Mouse (Mus musculus): ENCODE results near the gene Maml3. TPM values are rescaled to one million over a fixed set of nuclear protein-coding genes. Genes with fewer than 3 reads are reported as not detected.

Gene Maml3
- polyA plus RNA-seq, 1 experiment from 2014 or later = 6.1 TPM

DNA sequence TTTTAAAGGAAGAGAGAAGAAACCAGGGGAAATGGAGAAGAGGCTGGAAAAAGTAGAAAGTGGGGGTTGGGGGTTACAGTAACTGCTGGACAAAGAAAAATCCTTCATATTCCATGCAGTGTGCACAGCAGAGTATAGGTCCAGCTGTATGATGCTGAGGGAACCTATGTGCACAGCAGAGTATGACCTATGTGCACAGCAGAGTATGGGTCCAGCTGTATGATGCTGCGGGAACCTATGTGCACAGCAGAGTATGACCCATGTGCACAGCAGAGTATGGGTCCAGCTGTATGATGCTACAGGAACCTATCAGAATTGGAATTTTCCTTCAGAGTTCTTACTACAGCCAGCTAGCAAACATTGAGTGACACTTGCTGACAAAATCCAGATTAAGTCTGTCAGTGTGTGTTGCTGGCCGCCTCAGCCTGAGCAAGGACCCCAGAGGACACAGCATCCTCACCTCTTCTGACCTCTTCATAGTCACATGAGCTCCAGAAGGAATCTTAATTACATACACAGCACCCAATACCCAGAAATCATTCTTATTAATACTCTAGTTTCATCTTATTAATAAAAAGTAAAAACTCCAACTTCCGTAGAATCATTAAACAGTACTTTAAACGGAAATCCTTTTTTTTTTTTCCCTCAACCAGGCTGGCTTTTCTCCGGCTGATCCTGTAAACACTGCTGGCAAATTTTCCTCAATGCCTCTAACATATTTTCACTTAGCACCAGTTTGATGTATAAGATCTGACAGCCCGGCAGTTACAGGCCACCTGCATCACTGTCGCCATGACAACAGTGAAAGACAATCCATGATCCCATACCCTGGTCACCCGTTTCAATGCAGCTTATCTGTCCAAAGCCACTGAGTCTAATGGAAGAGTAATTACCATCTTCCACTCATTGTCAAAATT, 43.1 kb downstream of the Maml3 start:
- H3K4me1 ChIP-seq (ENCODE audit: control insufficient read depth, insufficient read depth, low read length) = peaks cover 24% of the 10 kb centered on the region
- DNase-seq (ENCODE audit: low spot score, missing footprints) = no peak

GRCm38 (mm10) chr3:52060886-52061285, 44.0 kb downstream of the Maml3 start:
- 96% methylated on average over 7 of the region's 7 CpGs for WGBS
- peaks cover 21% of the 10 kb centered on the region for H3K4me1 ChIP-seq (ENCODE audit: control insufficient read depth, insufficient read depth, low read length)
- no peak for DNase-seq (ENCODE audit: low spot score, missing footprints)

More for the DNA sequence above, 43.1 kb downstream of the Maml3 start:
- H3K27me3 ChIP-seq (ENCODE audit: control insufficient read depth, insufficient read depth, low read length) = no peaks in the 10 kb centered on the region
- peak overlapping the region; percentile 68 for H3K27ac ChIP-seq (ENCODE audit: low read depth, low read length)
- no peak overlapping the region; the same call in 1 of the 2 replicates for H3K9ac ChIP-seq (ENCODE audit: low read length)
- no peaks in the 10 kb centered on the region for H3K9me3 ChIP-seq (ENCODE audit: control insufficient read depth, low read length)
- peak overlapping the region; percentile 29; the same call in 1 of the 2 replicates for H3K4me2 ChIP-seq
- no peaks in the 10 kb centered on the region for H3K36me3 ChIP-seq (ENCODE audit: control insufficient read depth, insufficient read depth, low read length)
- no peak overlapping the region for H3K4me3 ChIP-seq (ENCODE audit: low read depth, low read length)
- 33% methylated on average over 8 of the region's 8 CpGs for WGBS
- ATAC-seq (ENCODE audit: low FRiP score) = peak; percentile 91

GRCm38 (mm10) chr3:52051801-52052200, 53.1 kb downstream of the Maml3 start:
- WGBS = 77% methylated on average over 2 of the region's 2 CpGs
- H3K9me3 ChIP-seq (ENCODE audit: control insufficient read depth, low read length) = peaks cover 4% of the 10 kb centered on the region; the same call in 1 of the 2 replicates

More at GRCm38 (mm10) chr3:52060886-52061285, 44.0 kb downstream of the Maml3 start:
- no peak overlapping the region for H3K9ac ChIP-seq (ENCODE audit: low read length)
- no peak for ATAC-seq (ENCODE audit: low FRiP score)
- H3K9me3 ChIP-seq (ENCODE audit: control insufficient read depth, low read length) = no peaks in the 10 kb centered on the region
- H3K27me3 ChIP-seq (ENCODE audit: control insufficient read depth, insufficient read depth, low read length) = no peaks in the 10 kb centered on the region
- H3K27ac ChIP-seq (ENCODE audit: low read depth, low read length) = no peak overlapping the region
- no peak overlapping the region for H3K4me2 ChIP-seq
- H3K36me3 ChIP-seq (ENCODE audit: control insufficient read depth, insufficient read depth, low read length) = no peaks in the 10 kb centered on the region
- H3K4me3 ChIP-seq (ENCODE audit: low read depth, low read length) = no peak overlapping the region

GRCm38 (mm10) chr3:52048082-52048481, 56.8 kb downstream of the Maml3 start:
- H3K9me3 ChIP-seq (ENCODE audit: control insufficient read depth, low read length) = peaks cover 4% of the 10 kb centered on the region; the same call in 1 of the 2 replicates
- no peak for ATAC-seq (ENCODE audit: low FRiP score)
- no peak overlapping the region for H3K4me3 ChIP-seq (ENCODE audit: low read depth, low read length)
- no peak for DNase-seq (ENCODE audit: low spot score, missing footprints)
- peaks cover 45% of the 10 kb centered on the region for H3K4me1 ChIP-seq (ENCODE audit: control insufficient read depth, insufficient read depth, low read length)
- no peak overlapping the region for H3K4me2 ChIP-seq
- WGBS = 85% methylated on average over 14 of the region's 14 CpGs
- no peaks in the 10 kb centered on the region for H3K27me3 ChIP-seq (ENCODE audit: control insufficient read depth, insufficient read depth, low read length)
- H3K27ac ChIP-seq (ENCODE audit: low read depth, low read length) = no peak overlapping the region
- H3K36me3 ChIP-seq (ENCODE audit: control insufficient read depth, insufficient read depth, low read length) = no peaks in the 10 kb centered on the region
- no peak overlapping the region for H3K9ac ChIP-seq (ENCODE audit: low read length)

More at GRCm38 (mm10) chr3:52051801-52052200, 53.1 kb downstream of the Maml3 start:
- ATAC-seq (ENCODE audit: low FRiP score) (no peak), DNase-seq (ENCODE audit: low spot score, missing footprints) (no peak)
- H3K27me3 ChIP-seq (ENCODE audit: control insufficient read depth, insufficient read depth, low read length) = no peaks in the 10 kb centered on the region
- no peak overlapping the region for H3K4me2 ChIP-seq
- peaks cover 10% of the 10 kb centered on the region for H3K4me1 ChIP-seq (ENCODE audit: control insufficient read depth, insufficient read depth, low read length)
- H3K36me3 ChIP-seq (ENCODE audit: control insufficient read depth, insufficient read depth, low read length) = no peaks in the 10 kb centered on the region
- H3K27ac ChIP-seq (ENCODE audit: low read depth, low read length) = no peak overlapping the region
- H3K4me3 ChIP-seq (ENCODE audit: low read depth, low read length) = no peak overlapping the region
- H3K9ac ChIP-seq (ENCODE audit: low read length) = no peak overlapping the region

GRCm38 (mm10) chr3:52047537-52047936, 57.3 kb downstream of the Maml3 start:
- H3K36me3 ChIP-seq (ENCODE audit: control insufficient read depth, insufficient read depth, low read length) = no peaks in the 10 kb centered on the region
- no peak for ATAC-seq (ENCODE audit: low FRiP score)
- H3K27ac ChIP-seq (ENCODE audit: low read depth, low read length) = peak overlapping the region; percentile 78
- peak overlapping the region; percentile 52 for H3K4me2 ChIP-seq
- peak overlapping the region; percentile 26; the same call in 1 of the 2 replicates for H3K4me3 ChIP-seq (ENCODE audit: low read depth, low read length)
- H3K27me3 ChIP-seq (ENCODE audit: control insufficient read depth, insufficient read depth, low read length) = no peaks in the 10 kb centered on the region
- H3K9ac ChIP-seq (ENCODE audit: low read length) = peak overlapping the region; percentile 56
- 70% methylated on average over 8 of the region's 8 CpGs for WGBS
- DNase-seq (ENCODE audit: low spot score, missing footprints) = no peak
- H3K9me3 ChIP-seq (ENCODE audit: control insufficient read depth, low read length) = peaks cover 4% of the 10 kb centered on the region; the same call in 1 of the 2 replicates
- peaks cover 46% of the 10 kb centered on the region for H3K4me1 ChIP-seq (ENCODE audit: control insufficient read depth, insufficient read depth, low read length)

GRCm38 (mm10) chr3:52046895-52047372, 57.9 kb downstream of the Maml3 start:
- peak overlapping the region; percentile 78 for H3K27ac ChIP-seq (ENCODE audit: low read depth, low read length)

GRCm38 (mm10) chr3:52046027-52046700, 58.7 kb downstream of the Maml3 start:
- DNase-seq (ENCODE audit: low spot score, missing footprints) (peak; percentile 96), ATAC-seq (ENCODE audit: low FRiP score) (peak; percentile 60)
- Histone ChIP-seq H3K4me1 (ENCODE audit: control insufficient read depth, insufficient read depth, low read length) (peaks cover 46% of the 10 kb centered on the region), H3K4me3 (ENCODE audit: low read depth, low read length) (peak overlapping the region; percentile 26), H3K9me3 (ENCODE audit: control insufficient read depth, low read length) (peaks cover under 1% of the 10 kb centered on the region; the same call in 1 of the 2 replicates), H3K36me3 (ENCODE audit: control insufficient read depth, insufficient read depth, low read length) (no peaks in the 10 kb centered on the region), H3K4me2 (peak overlapping the region; percentile 52), H3K9ac (ENCODE audit: low read length) (peak overlapping the region; percentile 66), H3K27me3 (ENCODE audit: control insufficient read depth, insufficient read depth, low read length) (no peaks in the 10 kb centered on the region), H3K27ac (ENCODE audit: low read depth, low read length) (peak overlapping the region; percentile 78)
- 2% methylated on average over 20 of the region's 20 CpGs for WGBS

More at GRCm38 (mm10) chr3:52046895-52047372, 57.9 kb downstream of the Maml3 start:
- Histone ChIP-seq H3K9me3 (ENCODE audit: control insufficient read depth, low read length) (peaks cover 4% of the 10 kb centered on the region; the same call in 1 of the 2 replicates), H3K4me3 (ENCODE audit: low read depth, low read length) (peak overlapping the region; percentile 26), H3K4me1 (ENCODE audit: control insufficient read depth, insufficient read depth, low read length) (peaks cover 46% of the 10 kb centered on the region), H3K9ac (ENCODE audit: low read length) (peak overlapping the region; percentile 66), H3K4me2 (peak overlapping the region; percentile 52), H3K27me3 (ENCODE audit: control insufficient read depth, insufficient read depth, low read length) (no peaks in the 10 kb centered on the region), H3K36me3 (ENCODE audit: control insufficient read depth, insufficient read depth, low read length) (no peaks in the 10 kb centered on the region)
- DNase-seq (ENCODE audit: low spot score, missing footprints) (peak; percentile 98), ATAC-seq (ENCODE audit: low FRiP score) (peak; percentile 89)
- under 1% methylated on average over 13 of the region's 13 CpGs for WGBS

DNA sequence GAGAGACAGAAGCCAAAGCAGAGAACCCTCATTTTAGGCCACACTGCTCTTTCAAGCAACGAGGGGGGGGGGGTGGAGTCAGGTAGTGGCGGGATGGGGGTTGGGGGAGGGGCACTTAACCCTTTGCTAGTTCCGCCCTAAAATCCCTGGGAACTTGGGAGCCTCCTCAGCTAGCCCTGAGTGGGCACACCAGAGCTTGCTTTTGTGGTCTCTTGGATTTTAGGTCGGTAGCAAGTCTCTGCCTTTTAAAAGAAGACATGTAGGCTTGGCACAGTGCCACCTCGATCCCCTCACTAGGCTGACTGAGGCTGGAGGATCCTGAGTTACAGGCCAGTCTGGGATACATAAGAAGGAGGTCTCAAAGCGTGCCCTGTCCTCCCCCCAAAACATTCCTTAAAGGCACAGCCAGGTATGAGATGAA, 59.6 kb downstream of the Maml3 start:
- Histone ChIP-seq H3K9me3 (ENCODE audit: control insufficient read depth, low read length) (no peaks in the 10 kb centered on the region), H3K27me3 (ENCODE audit: control insufficient read depth, insufficient read depth, low read length) (no peaks in the 10 kb centered on the region), H3K27ac (ENCODE audit: low read depth, low read length) (peak overlapping the region; percentile 78), H3K36me3 (ENCODE audit: control insufficient read depth, insufficient read depth, low read length) (no peaks in the 10 kb centered on the region), H3K4me1 (ENCODE audit: control insufficient read depth, insufficient read depth, low read length) (peaks cover 46% of the 10 kb centered on the region), H3K4me3 (ENCODE audit: low read depth, low read length) (peak overlapping the region; percentile 3; the same call in 1 of the 2 replicates), H3K9ac (ENCODE audit: low read length) (peak overlapping the region; percentile 49), H3K4me2 (peak overlapping the region; percentile 52)
- ATAC-seq (ENCODE audit: low FRiP score) (no peak; the same call in 1 of the 2 replicates), DNase-seq (ENCODE audit: low spot score, missing footprints) (peak; percentile 93)
- WGBS = 11% methylated on average over 6 of the region's 6 CpGs
